Mouse (Mus musculus): ENCODE data around the gene Rbbp8nl.
"Not testable (repeated sequence)": the region's sequence is repeated elsewhere in the genome, so short reads cannot be mapped to it uniquely, and the experiment has no call there.

Gene Rbbp8nl

GRCm38 (mm10) chr2:180279321-180279720 is 10.4 kb downstream of the Rbbp8nl start:
- no peak for DNase-seq

- DNase-seq, result no peak
Observed at GRCm38 (mm10) chr2:180277773-180278320, 11.8 kb downstream of the Rbbp8nl start.

- no peak for DNase-seq
Observed at GRCm38 (mm10) chr2:180276851-180277259, 12.8 kb downstream of the Rbbp8nl start.

- DNase-seq, result no peak
Observed at GRCm38 (mm10) chr2:180276385-180276784, 13.3 kb downstream of the Rbbp8nl start.

- DNase-seq, result peak; percentile 90 to 92
Observed at GRCm38 (mm10) chr2:180275836-180276235, 13.8 kb downstream of the Rbbp8nl start.

GRCm38 (mm10) chr2:180274523-180274922 is 15.2 kb downstream of the Rbbp8nl start:
- DNase-seq, result no peak

GRCm38 (mm10) chr2:180273394-180274244 is 16.1 kb downstream of the Rbbp8nl start, which contains the start of gene Cables2:
Cables2 (minus strand) TSS chr2:180273496.
- peak; percentile 94 to 95 for DNase-seq

- peak in 1 of 2 experiments; percentile 61 for DNase-seq
Observed at GRCm38 (mm10) chr2:180272884-180273321, 16.8 kb downstream of the Rbbp8nl start.

GRCm38 (mm10) chr2:180271804-180272395 is 17.8 kb downstream of the Rbbp8nl start:
- DNase-seq, result peak in 1 of 2 experiments; percentile 33

- DNase-seq, result no peak
Observed at GRCm38 (mm10) chr2:180270537-180271255, 19.0 kb downstream of the Rbbp8nl start.

GRCm38 (mm10) chr2:180269329-180269728 is 20.4 kb downstream of the Rbbp8nl start:
- no peak for DNase-seq

- DNase-seq, result no peak
Observed at GRCm38 (mm10) chr2:180267955-180268354, 21.7 kb downstream of the Rbbp8nl start.

- no peak for DNase-seq
Observed at GRCm38 (mm10) chr2:180262891-180263290, 26.8 kb downstream of the Rbbp8nl start.

- DNase-seq, result no peak
Observed at GRCm38 (mm10) chr2:180262441-180262840, 27.2 kb downstream of the Rbbp8nl start.

GRCm38 (mm10) chr2:180261901-180262300 is 27.8 kb downstream of the Rbbp8nl start:
- peak in 1 of 2 experiments; percentile 24 for DNase-seq

- DNase-seq, result no peak
Observed at GRCm38 (mm10) chr2:180260610-180261480, 28.8 kb downstream of the Rbbp8nl start.

- not testable (repeated sequence) for DNase-seq
Observed at GRCm38 (mm10) chr2:180259826-180260609, 29.7 kb downstream of the Rbbp8nl start.

- DNase-seq, result not testable (repeated sequence)
Observed at GRCm38 (mm10) chr2:180258951-180259484, 30.7 kb downstream of the Rbbp8nl start.

- DNase-seq, result no peak
Observed at GRCm38 (mm10) chr2:180257963-180258865, 31.5 kb downstream of the Rbbp8nl start.

Data from cerebellum, postnatal 14 days (tissue).